Mouse (Mus musculus) embryonic facial prominence, embryonic 11.5 days (tissue): ENCODE measurements around the gene Dazl. TPM values are rescaled to one million over a fixed set of nuclear protein-coding genes. Genes with fewer than 3 reads are reported as not detected.
A peak's percentile ranks its signal among the peaks of the same experiment; 100 is the strongest.

Experiments
- ATAC-seq: fragments of 200-750 bp; cut with Nextera tagmentation; replicated peaks from 2 replicates; pipeline ENCODE4 v1.8.0; 2017; ENCODE audit warnings: low read depth; ENCODE audit not compliant: insufficient number of reproducible peaks, low FRiP score, low TSS enrichment
- DNase-seq: peaks from one replicate; pipeline ENCODE4 v3.0.0-alpha.2; 2015; ENCODE audit warnings: low spot score
- H3K27ac ChIP-seq: fragments of 300-500 bp; sonication (generic); replicated peaks from 2 replicates; pipeline ENCODE4 v1.5.1; 2014; ENCODE audit warnings: mild to moderate bottlenecking, low read depth, low read length, control low read depth
- H3K27me3 ChIP-seq: fragments of 300-500 bp; sonication (generic); 2 replicates; pipeline ENCODE4 v1.6.1; 2014; ENCODE audit warnings: mild to moderate bottlenecking, low read length, moderate library complexity, mixed read lengths; ENCODE audit not compliant: control insufficient read depth, insufficient read depth
- H3K36me3 ChIP-seq: fragments of 300-500 bp; sonication (generic); replicated peaks from 2 replicates; pipeline ENCODE4 v1.6.1; 2014; ENCODE audit warnings: low read depth, mild to moderate bottlenecking, low read length, moderate library complexity, mixed read lengths; ENCODE audit not compliant: control insufficient read depth, insufficient read depth
- H3K4me1 ChIP-seq: fragments of 300-500 bp; sonication (generic); 2 replicates; pipeline ENCODE4 v1.6.1; 2014; ENCODE audit warnings: low read length, mixed read lengths; ENCODE audit not compliant: control insufficient read depth, insufficient read depth
- H3K4me2 ChIP-seq: fragments of 300-500 bp; sonication (generic); 2 replicates; pipeline ENCODE4 v1.6.1; 2014; ENCODE audit warnings: low read depth, mild to moderate bottlenecking, control low read depth, low read length, moderate library complexity
- H3K4me3 ChIP-seq: fragments of 300-500 bp; sonication (generic); 2 replicates; pipeline ENCODE4 v1.5.1; 2014; ENCODE audit warnings: low read depth, low read length, control low read depth
- H3K9ac ChIP-seq: fragments of 300-500 bp; sonication (generic); replicated peaks from 2 replicates; pipeline ENCODE4 v1.6.1; 2014; ENCODE audit warnings: mild to moderate bottlenecking, control low read depth, low read length
- H3K9me3 ChIP-seq: fragments of 300-500 bp; sonication (generic); replicated peaks from 2 replicates; pipeline ENCODE4 v1.6.1; 2016; ENCODE audit warnings: mild to moderate bottlenecking, low read length, inconsistent platforms, mixed read lengths; ENCODE audit not compliant: control insufficient read depth
- WGBS: fragments of 180-500 bp; shearing (Covaris S2); extraction: QIAGEN DNeasy Blood & Tissue Kit; methylation state at CpG from one replicate; pipeline ENCODE4 v1.1.7; 2014; 5-methylcytosine and 5-hydroxymethylcytosine counted together
- polyA plus RNA-seq: library from polyadenylated mRNA; unstranded; fragments of >200 nt; fragmentation: Nextera tagmentation; extraction: Ambion mirVana; gene quantifications from 2 replicates; pipeline ENCODE4 v1.2.1, GENCODE M21; 2014

Gene Dazl
- polyA plus RNA-seq, 1 experiment from 2014 or later = not detected

- WGBS = 48% methylated on average over 13 of the region's 13 CpGs
- no peak for DNase-seq
- H3K4me2 ChIP-seq = no peak overlapping the region
- no peaks in the 10 kb centered on the region for H3K9me3 ChIP-seq
- no peak overlapping the region for H3K4me3 ChIP-seq
- H3K27ac ChIP-seq = no peak overlapping the region
- peaks cover 2% of the 10 kb centered on the region; the same call in 1 of the 2 replicates for H3K27me3 ChIP-seq
- peak; percentile 36 for ATAC-seq
- H3K36me3 ChIP-seq = no peaks in the 10 kb centered on the region
- no peak overlapping the region for H3K9ac ChIP-seq
- H3K4me1 ChIP-seq = no peaks in the 10 kb centered on the region
Measured at GRCm38 (mm10) chr17:50235943-50236701, 57.3 kb downstream of the Dazl start.

- Histone ChIP-seq H3K4me1 (no peaks in the 10 kb centered on the region), H3K4me2 (no peak overlapping the region), H3K27me3 (peaks cover 2% of the 10 kb centered on the region; the same call in 1 of the 2 replicates), H3K4me3 (no peak overlapping the region), H3K27ac (no peak overlapping the region), H3K9me3 (no peaks in the 10 kb centered on the region), H3K9ac (no peak overlapping the region), H3K36me3 (no peaks in the 10 kb centered on the region)
- ATAC-seq (no peak), DNase-seq (no peak)
- WGBS = 91% methylated on average over 5 of the region's 5 CpGs
Measured at GRCm38 (mm10) chr17:50233956-50234355, 59.5 kb downstream of the Dazl start.

GRCm38 (mm10) chr17:50232821-50233220, 60.6 kb downstream of the Dazl start:
- ATAC-seq = no peak
- H3K4me3 ChIP-seq = no peak overlapping the region
- no peaks in the 10 kb centered on the region for H3K27me3 ChIP-seq
- no peak overlapping the region for H3K9ac ChIP-seq
- no peaks in the 10 kb centered on the region for H3K4me1 ChIP-seq
- H3K36me3 ChIP-seq = no peaks in the 10 kb centered on the region
- H3K9me3 ChIP-seq = no peaks in the 10 kb centered on the region
- H3K4me2 ChIP-seq = no peak overlapping the region
- DNase-seq = no peak
- WGBS = 93% methylated on average over 11 of the region's 11 CpGs
- no peak overlapping the region for H3K27ac ChIP-seq

- Histone ChIP-seq H3K4me1 (no peaks in the 10 kb centered on the region), H3K9me3 (no peaks in the 10 kb centered on the region), H3K4me2 (no peak overlapping the region), H3K27ac (no peak overlapping the region), H3K9ac (no peak overlapping the region), H3K4me3 (no peak overlapping the region), H3K27me3 (no peaks in the 10 kb centered on the region), H3K36me3 (no peaks in the 10 kb centered on the region)
- DNase-seq = no peak
- 90% methylated on average over 8 of the region's 8 CpGs for WGBS
- ATAC-seq = no peak
Measured at GRCm38 (mm10) chr17:50231206-50231605, 62.2 kb downstream of the Dazl start.

- no peak overlapping the region for H3K4me2 ChIP-seq
- H3K4me1 ChIP-seq = no peaks in the 10 kb centered on the region
- WGBS = 87% methylated on average over 4 of the region's 4 CpGs
- no peak overlapping the region for H3K4me3 ChIP-seq
- no peak overlapping the region for H3K27ac ChIP-seq
- no peaks in the 10 kb centered on the region for H3K9me3 ChIP-seq
- H3K9ac ChIP-seq = no peak overlapping the region
- H3K27me3 ChIP-seq = no peaks in the 10 kb centered on the region
- H3K36me3 ChIP-seq = no peaks in the 10 kb centered on the region
- DNase-seq = no peak
- ATAC-seq = no peak
Measured at GRCm38 (mm10) chr17:50229534-50229933, 63.9 kb downstream of the Dazl start.

Other genes starting within 250 kb of the Dazl start
- 5.5 and 6.5 TPM in 2 replicates for gene Rftn1, start 103.0 kb downstream of the Dazl start, polyA plus RNA-seq
- gene Plcl2, start 215.8 kb upstream of the Dazl start, polyA plus RNA-seq = 7.3 and 7.8 TPM in 2 replicates